Mouse (Mus musculus) hindbrain, embryonic 14.5 days (tissue): ENCODE measurements around the gene Tmem229b. TPM values are rescaled to one million over a fixed set of nuclear protein-coding genes. Genes with fewer than 3 reads are reported as not detected.
"Not testable (repeated sequence)": the region's sequence is repeated elsewhere in the genome, so short reads cannot be mapped to it uniquely, and the experiment has no call there.

Source experiments
- ATAC-seq: fragments of 200-750 bp; cut with Nextera tagmentation; 2 replicates; pipeline ENCODE4 v1.8.0; 2017; ENCODE audit warnings: moderate number of reproducible peaks, mild to moderate bottlenecking, moderate TSS enrichment, moderate library complexity; ENCODE audit not compliant: low FRiP score
- DNase-seq: peaks from one replicate; pipeline ENCODE4 v3.0.0-alpha.2; 2015; ENCODE audit warnings: low spot score
- H3K27ac ChIP-seq: fragments of 300-500 bp; sonication (generic); 2 replicates; pipeline ENCODE4 v1.5.1; 2014; ENCODE audit warnings: mild to moderate bottlenecking, moderate library complexity
- H3K27me3 ChIP-seq: fragments of 300-500 bp; sonication (generic); 2 replicates; pipeline ENCODE4 v1.6.1; 2014; ENCODE audit warnings: mild to moderate bottlenecking, low read length, mixed read lengths; ENCODE audit not compliant: control insufficient read depth, insufficient read depth
- H3K36me3 ChIP-seq: fragments of 300-500 bp; sonication (generic); replicated peaks from 2 replicates; pipeline ENCODE4 v1.6.1; 2014; ENCODE audit not compliant: control insufficient read depth, insufficient read depth
- H3K4me1 ChIP-seq: fragments of 300-500 bp; sonication (generic); replicated peaks from 2 replicates; pipeline ENCODE4 v1.6.1; 2014; ENCODE audit warnings: antibody characterized with exemption, low read length, mixed read lengths; ENCODE audit not compliant: control insufficient read depth, insufficient read depth
- H3K4me2 ChIP-seq: fragments of 300-500 bp; sonication (generic); replicated peaks from 2 replicates; pipeline ENCODE4 v1.6.1; 2014; ENCODE audit warnings: mild to moderate bottlenecking, moderate library complexity
- H3K4me3 ChIP-seq: fragments of 300-500 bp; sonication (generic); replicated peaks from 2 replicates; pipeline ENCODE4 v1.5.1; 2014; ENCODE audit warnings: mild to moderate bottlenecking, low read length
- H3K9ac ChIP-seq: fragments of 300-500 bp; sonication (generic); 2 replicates; pipeline ENCODE4 v1.6.1; 2014
- H3K9me3 ChIP-seq: fragments of 300-500 bp; sonication (generic); 2 replicates; pipeline ENCODE4 v1.6.1; 2016; ENCODE audit warnings: low read length; ENCODE audit not compliant: control insufficient read depth
- WGBS: fragments of 180-500 bp; shearing (Covaris S2); extraction: QIAGEN DNeasy Blood & Tissue Kit; methylation state at CpG from one replicate; pipeline ENCODE4 v1.1.7; 2014; 5-methylcytosine and 5-hydroxymethylcytosine counted together
- polyA plus RNA-seq: library from polyadenylated mRNA; unstranded; fragments of >200 nt; fragmentation: Nextera tagmentation; extraction: Ambion mirVana; gene quantifications from 2 replicates; pipeline ENCODE4 v1.2.1, GENCODE M21; 2014

Tmem229b gene
- polyA plus RNA-seq, 1 experiment from 2014 or later, result 62.2 TPM

GRCm38 (mm10) chr12:79041436-79041835 is 34.0 kb upstream of the Tmem229b start:
- H3K27ac ChIP-seq, result no peak overlapping the region
- H3K9ac ChIP-seq, result no peak overlapping the region
- H3K4me3 ChIP-seq, result no peak overlapping the region
- no peak for DNase-seq
- no peaks in the 10 kb centered on the region for H3K4me1 ChIP-seq
- no peak for ATAC-seq
- H3K9me3 ChIP-seq, result no peaks in the 10 kb centered on the region
- H3K27me3 ChIP-seq, result no peaks in the 10 kb centered on the region
- H3K4me2 ChIP-seq, result no peak overlapping the region
- H3K36me3 ChIP-seq, result peaks cover 19% of the 10 kb centered on the region; the same call in 1 of the 2 replicates

GRCm38 (mm10) chr12:79040201-79040827 is 32.9 kb upstream of the Tmem229b start:
- Histone ChIP-seq H3K36me3 (peaks cover 19% of the 10 kb centered on the region; the same call in 1 of the 2 replicates), H3K9me3 (no peaks in the 10 kb centered on the region), H3K4me1 (no peaks in the 10 kb centered on the region), H3K27me3 (no peaks in the 10 kb centered on the region), H3K4me3 (no peak overlapping the region), H3K4me2 (no peak overlapping the region), H3K9ac (no peak overlapping the region), H3K27ac (no peak overlapping the region)
- ATAC-seq (no peak), DNase-seq (no peak)
- WGBS, result 93% methylated on average over 11 of the region's 11 CpGs

- no peak overlapping the region for H3K4me2 ChIP-seq
- no peak overlapping the region for H3K27ac ChIP-seq
- no peaks in the 10 kb centered on the region for H3K4me1 ChIP-seq
- no peaks in the 10 kb centered on the region for H3K9me3 ChIP-seq
- H3K4me3 ChIP-seq, result no peak overlapping the region
- 69% methylated on average over 8 of the region's 8 CpGs for WGBS
- DNase-seq (no peak), ATAC-seq (no peak)
- H3K27me3 ChIP-seq, result no peaks in the 10 kb centered on the region
- H3K9ac ChIP-seq, result no peak overlapping the region
- H3K36me3 ChIP-seq, result peaks cover 19% of the 10 kb centered on the region; the same call in 1 of the 2 replicates
Measured at GRCm38 (mm10) chr12:79039708-79040107, 32.3 kb upstream of the Tmem229b start.

- DNase-seq, result no peak
- H3K27me3 ChIP-seq, result no peaks in the 10 kb centered on the region
- 8% methylated on average over 3 of the region's 3 CpGs for WGBS
- no peak overlapping the region for H3K9ac ChIP-seq
- no peak overlapping the region for H3K27ac ChIP-seq
- no peaks in the 10 kb centered on the region for H3K36me3 ChIP-seq
- H3K9me3 ChIP-seq, result no peaks in the 10 kb centered on the region
- no peak for ATAC-seq
- H3K4me2 ChIP-seq, result no peak overlapping the region
- no peak overlapping the region for H3K4me3 ChIP-seq
- H3K4me1 ChIP-seq, result no peaks in the 10 kb centered on the region
Measured at GRCm38 (mm10) chr12:79035349-79035748, 27.9 kb upstream of the Tmem229b start.

- no peak overlapping the region for H3K27ac ChIP-seq
- H3K9me3 ChIP-seq, result no peaks in the 10 kb centered on the region
- 100% methylated on average over 2 of the region's 2 CpGs for WGBS
- H3K4me3 ChIP-seq, result no peak overlapping the region
- no peaks in the 10 kb centered on the region for H3K27me3 ChIP-seq
- ATAC-seq (no peak), DNase-seq (no peak)
- no peak overlapping the region for H3K9ac ChIP-seq
- no peaks in the 10 kb centered on the region for H3K36me3 ChIP-seq
- H3K4me2 ChIP-seq, result no peak overlapping the region
- H3K4me1 ChIP-seq, result no peaks in the 10 kb centered on the region
Measured at GRCm38 (mm10) chr12:79034331-79034730, 26.9 kb upstream of the Tmem229b start.

GRCm38 (mm10) chr12:79028911-79029861 is 21.8 kb upstream of the Tmem229b start, which contains the start of gene Plekhh1:
Gene Plekhh1, plus strand, starts transcription at chr12:79029163.
- ATAC-seq, result peak; percentile 89
- no peaks in the 10 kb centered on the region for H3K27me3 ChIP-seq
- 1% methylated on average over 76 of the region's 80 CpGs for WGBS

GRCm38 (mm10) chr12:79027526-79027925 is 20.1 kb upstream of the Tmem229b start:
- not testable (repeated sequence) for H3K9ac ChIP-seq, H3K27me3 ChIP-seq, DNase-seq, ATAC-seq, H3K27ac ChIP-seq, H3K36me3 ChIP-seq, H3K9me3 ChIP-seq, H3K4me2 ChIP-seq, H3K4me1 ChIP-seq, H3K4me3 ChIP-seq
- WGBS, result 92% methylated on average over 8 of the region's 8 CpGs

More at GRCm38 (mm10) chr12:79028911-79029861, 21.8 kb upstream of the Tmem229b start, which contains the start of gene Plekhh1:
- Histone ChIP-seq H3K4me1 (no peaks in the 10 kb centered on the region; the same call in 1 of the 2 replicates), H3K9me3 (no peaks in the 10 kb centered on the region), H3K4me3 (peak within 1 kb of the TSS; percentile 85), H3K36me3 (no peaks in the 10 kb centered on the region), H3K4me2 (peak within 1 kb of the TSS; percentile 95), H3K27ac (peak within 1 kb of the TSS; percentile 47; the same call in 1 of the 2 replicates), H3K9ac (peak within 1 kb of the TSS; percentile 81)
- peak; percentile 64 for DNase-seq

GRCm38 (mm10) chr12:79022882-79023281 is 15.5 kb upstream of the Tmem229b start:
- no peaks in the 10 kb centered on the region for H3K36me3 ChIP-seq
- H3K9me3 ChIP-seq, result no peaks in the 10 kb centered on the region
- H3K27me3 ChIP-seq, result no peaks in the 10 kb centered on the region
- no peak overlapping the region for H3K4me2 ChIP-seq
- H3K9ac ChIP-seq, result no peak overlapping the region
- ATAC-seq (no peak; the same call in 1 of the 2 replicates), DNase-seq (peak; percentile 74)
- WGBS, result 11% methylated on average over 3 of the region's 3 CpGs
- H3K4me3 ChIP-seq, result no peak overlapping the region
- no peaks in the 10 kb centered on the region for H3K4me1 ChIP-seq
- H3K27ac ChIP-seq, result no peak overlapping the region

GRCm38 (mm10) chr12:79021902-79022301 is 14.5 kb upstream of the Tmem229b start:
- Histone ChIP-seq H3K27me3 (no peaks in the 10 kb centered on the region), H3K4me1 (no peaks in the 10 kb centered on the region), H3K9me3 (no peaks in the 10 kb centered on the region), H3K27ac (no peak overlapping the region), H3K36me3 (no peaks in the 10 kb centered on the region), H3K4me2 (no peak overlapping the region), H3K4me3 (no peak overlapping the region), H3K9ac (no peak overlapping the region)
- 81% methylated on average over 1 of the region's 1 CpGs for WGBS
- DNase-seq (no peak), ATAC-seq (no peak)
